Mouse (Mus musculus) forebrain, embryonic 11.5 days (tissue): ENCODE data around the gene Wdhd1. TPM values are rescaled to one million over a fixed set of nuclear protein-coding genes. Genes with fewer than 3 reads are reported as not detected.
A peak's percentile ranks its signal among the peaks of the same experiment; 100 is the strongest.
"Not testable (repeated sequence)": the region's sequence is repeated elsewhere in the genome, so short reads cannot be mapped to it uniquely, and the experiment has no call there.

Experiments used
- ATAC-seq: fragments of 200-750 bp; cut with Nextera tagmentation; replicated peaks from 2 replicates; pipeline ENCODE4 v1.8.0; 2017; ENCODE audit warnings: moderate TSS enrichment; ENCODE audit not compliant: low FRiP score
- DNase-seq: peaks from one replicate; pipeline ENCODE4 v3.0.0-alpha.2; 2017; ENCODE audit warnings: low spot score
- H3K27ac ChIP-seq: fragments of 300-500 bp; sonication (generic); 2 replicates; pipeline ENCODE4 v1.5.1; 2014; ENCODE audit warnings: low read depth, low read length
- H3K27me3 ChIP-seq: fragments of 300-500 bp; sonication (generic); 2 replicates; pipeline ENCODE4 v1.6.1; 2014; ENCODE audit warnings: mild to moderate bottlenecking, low read length, mixed read lengths; ENCODE audit not compliant: control insufficient read depth, insufficient read depth
- H3K36me3 ChIP-seq: fragments of 300-500 bp; sonication (generic); 2 replicates; pipeline ENCODE4 v1.6.1; 2014; ENCODE audit warnings: mild to moderate bottlenecking, low read length, moderate library complexity, mixed read lengths; ENCODE audit not compliant: control insufficient read depth, insufficient read depth
- H3K4me1 ChIP-seq: fragments of 300-500 bp; sonication (generic); replicated peaks from 2 replicates; pipeline ENCODE4 v1.6.1; 2014; ENCODE audit warnings: low read length, mixed read lengths; ENCODE audit not compliant: control insufficient read depth, insufficient read depth
- H3K4me2 ChIP-seq: fragments of 300-500 bp; sonication (generic); 2 replicates; pipeline ENCODE4 v1.6.1; 2014; ENCODE audit warnings: low read depth, mild to moderate bottlenecking, low read length, moderate library complexity, mixed read lengths; ENCODE audit not compliant: severe bottlenecking
- H3K4me3 ChIP-seq: fragments of 300-500 bp; sonication (generic); 2 replicates; pipeline ENCODE4 v1.5.1; 2014; ENCODE audit warnings: low read depth, low read length
- H3K9ac ChIP-seq: fragments of 300-500 bp; sonication (generic); 2 replicates; pipeline ENCODE4 v1.6.1; 2014; ENCODE audit warnings: low read length
- H3K9me3 ChIP-seq: fragments of 300-500 bp; sonication (generic); 2 replicates; pipeline ENCODE4 v1.6.1; 2016; ENCODE audit warnings: low read length, mixed read lengths; ENCODE audit not compliant: control insufficient read depth
- WGBS: fragments of 180-500 bp; shearing (Covaris S2); extraction: QIAGEN DNeasy Blood & Tissue Kit; methylation state at CpG from one replicate; pipeline ENCODE4 v1.1.7; 2014; 5-methylcytosine and 5-hydroxymethylcytosine counted together
- polyA plus RNA-seq: library from polyadenylated mRNA; unstranded; fragments of >200 nt; fragmentation: Nextera tagmentation; extraction: Ambion mirVana; gene quantifications from 2 replicates; pipeline ENCODE4 v1.2.1, GENCODE M21; 2014

The Wdhd1 gene
- 54.2 and 57.8 TPM in 2 replicates for polyA plus RNA-seq

DNA sequence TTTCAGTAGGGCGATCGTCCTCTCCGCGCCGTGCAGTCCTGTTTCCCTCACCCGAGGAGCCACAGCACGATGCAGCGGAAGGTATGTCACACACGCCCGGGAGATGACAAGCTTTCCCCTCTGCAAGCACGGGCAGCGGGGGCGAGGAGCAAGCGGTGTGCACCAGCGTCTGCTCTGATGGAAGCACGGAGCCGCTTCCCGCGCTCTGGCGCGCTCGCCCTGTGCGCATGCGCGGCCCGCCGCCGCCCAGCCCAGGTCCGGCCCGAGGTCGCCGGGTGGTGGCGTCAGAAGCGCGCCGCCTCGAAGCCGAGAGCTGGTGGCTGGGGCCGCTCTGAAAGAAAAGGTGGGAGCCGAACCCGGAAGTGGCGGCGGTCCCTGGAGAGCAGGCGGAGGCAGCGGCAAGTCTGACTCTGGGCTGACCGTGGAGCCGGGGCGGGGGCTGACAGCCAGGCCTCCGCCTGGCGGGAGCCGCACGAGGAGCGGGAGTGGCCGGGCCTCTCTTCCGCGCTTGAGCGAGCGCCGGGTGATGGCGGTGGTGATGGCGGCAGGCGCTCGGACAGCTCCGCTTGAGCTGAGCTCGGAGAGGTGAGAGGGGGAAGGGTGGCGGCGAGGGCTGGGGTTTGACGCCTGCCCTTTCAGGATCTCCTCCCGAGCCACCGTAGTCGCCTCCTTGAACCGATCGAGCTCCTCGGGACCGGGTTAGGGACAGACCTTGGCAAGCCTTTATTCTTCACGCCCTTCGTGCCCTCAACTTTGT, at the start of gene Wdhd1, which contains the start of gene Socs4:
Gene Wdhd1 (minus strand): TSS at position 221 of the 757 bp plus-strand sequence.
Gene Socs4 (plus strand): TSS at position 295 of the 757 bp plus-strand sequence.
- peak within 1 kb of the TSS; percentile 73 for H3K27ac ChIP-seq
- peak within 1 kb of the TSS; percentile 52 for H3K4me3 ChIP-seq
- no peaks in the 10 kb centered on the region for H3K27me3 ChIP-seq
- no peaks in the 10 kb centered on the region; the same call in 1 of the 2 replicates for H3K36me3 ChIP-seq
- peak within 1 kb of the TSS; percentile 78 for H3K4me2 ChIP-seq
- peak; percentile 96 for DNase-seq
- H3K9ac ChIP-seq: peak within 1 kb of the TSS; percentile 67
- H3K9me3 ChIP-seq: no peaks in the 10 kb centered on the region
- H3K4me1 ChIP-seq: peaks cover 5% of the 10 kb centered on the region; the same call in 1 of the 2 replicates
- ATAC-seq: peak; percentile 97
- WGBS: 0% methylated on average over 71 of the region's 77 CpGs

DNA sequence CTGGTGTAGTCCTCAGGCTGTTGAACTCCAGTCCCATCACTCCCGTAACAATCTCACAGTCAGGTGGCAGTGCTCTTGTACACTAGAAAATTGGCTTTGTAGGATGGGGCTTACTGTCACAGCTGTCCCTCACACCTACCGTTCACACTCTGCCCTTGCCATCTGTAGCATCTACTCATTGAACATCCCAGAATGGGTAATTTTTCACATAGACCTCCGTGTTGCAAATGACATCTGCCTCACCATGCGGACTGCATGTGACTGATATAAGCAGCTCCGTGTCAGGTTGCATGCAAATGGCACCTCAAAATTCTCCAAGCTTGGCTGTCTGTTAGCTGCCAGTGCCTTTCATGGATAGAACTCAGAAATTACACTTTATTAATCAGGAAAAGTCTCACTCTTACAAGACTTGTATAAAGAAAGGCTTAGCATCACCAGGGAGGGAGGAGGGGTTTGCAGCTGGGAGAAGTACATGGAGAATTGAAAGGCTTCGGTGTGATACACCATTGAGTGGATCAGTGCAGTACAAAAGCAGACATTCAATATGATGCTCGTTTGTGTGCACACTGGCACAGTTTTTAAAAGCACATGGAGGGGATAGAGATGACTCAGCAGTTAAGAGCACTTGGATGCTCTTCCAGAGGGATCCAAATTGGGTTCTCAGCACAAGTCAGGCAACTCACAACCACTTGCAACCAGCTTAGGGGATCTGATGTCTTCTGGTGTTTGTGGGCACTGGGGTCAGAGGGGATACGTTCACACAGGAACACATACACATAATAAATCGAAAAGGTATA, 49.5 kb upstream of the Wdhd1 start:
- no peak for ATAC-seq
- H3K36me3 ChIP-seq: no peaks in the 10 kb centered on the region; the same call in 1 of the 2 replicates
- no peak for DNase-seq
- 78% methylated on average over 9 of the region's 9 CpGs for WGBS
- no peak overlapping the region for H3K9ac ChIP-seq
- H3K4me1 ChIP-seq: no peaks in the 10 kb centered on the region
- no peak overlapping the region for H3K27ac ChIP-seq
- H3K9me3 ChIP-seq: no peaks in the 10 kb centered on the region
- no peaks in the 10 kb centered on the region for H3K27me3 ChIP-seq
- no peak overlapping the region for H3K4me2 ChIP-seq
- H3K4me3 ChIP-seq: no peak overlapping the region

DNA sequence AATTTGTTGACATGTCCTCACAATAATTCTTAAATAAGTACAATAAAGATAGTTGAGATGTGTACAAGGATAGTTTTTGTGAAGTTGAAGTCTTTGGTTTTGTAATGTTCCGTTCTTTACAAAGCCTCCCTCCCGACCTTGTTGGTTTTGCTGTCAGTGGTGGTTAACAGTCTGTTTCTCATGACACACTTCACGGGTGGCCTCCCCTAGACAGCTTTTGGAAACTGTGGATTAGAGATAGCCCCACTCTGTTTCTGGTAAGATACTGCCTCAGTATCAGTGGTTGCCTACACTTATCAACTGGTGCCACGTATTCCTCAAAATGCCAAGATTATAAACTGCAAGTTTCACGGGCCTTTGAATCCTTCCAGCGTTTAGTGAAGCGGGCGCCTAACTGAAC, 44.9 kb upstream of the Wdhd1 start:
- WGBS: 92% methylated on average over 6 of the region's 8 CpGs
- not testable (repeated sequence) for H3K36me3 ChIP-seq, H3K27me3 ChIP-seq, H3K27ac ChIP-seq, H3K4me2 ChIP-seq, ATAC-seq, H3K9me3 ChIP-seq, DNase-seq, H3K4me3 ChIP-seq, H3K9ac ChIP-seq, H3K4me1 ChIP-seq

DNA sequence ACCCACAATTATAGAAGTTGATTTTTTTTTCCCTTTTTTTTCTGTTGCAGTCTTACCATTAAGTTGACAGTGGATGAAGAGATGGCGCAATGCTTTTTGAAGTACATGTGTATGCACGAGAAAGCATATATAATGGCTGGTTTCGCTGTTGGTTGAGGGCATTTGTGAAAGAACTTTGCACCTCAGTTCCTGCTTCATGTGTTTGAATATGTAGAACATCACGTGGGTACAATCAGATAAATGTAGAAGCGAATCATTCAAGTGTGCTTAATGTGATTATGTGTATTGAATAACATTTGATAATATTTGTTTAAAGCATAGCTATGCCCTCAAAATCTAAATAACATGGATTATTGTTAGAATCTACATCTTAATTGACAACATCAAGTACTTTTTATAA, 42.7 kb upstream of the Wdhd1 start:
- ATAC-seq: no peak
- DNase-seq: no peak
- Histone ChIP-seq H3K4me1 (no peaks in the 10 kb centered on the region), H3K4me2 (no peak overlapping the region), H3K36me3 (peaks cover 4% of the 10 kb centered on the region; the same call in 1 of the 2 replicates), H3K27me3 (no peaks in the 10 kb centered on the region), H3K27ac (no peak overlapping the region), H3K4me3 (no peak overlapping the region), H3K9ac (no peak overlapping the region), H3K9me3 (no peaks in the 10 kb centered on the region)
- WGBS: 94% methylated on average over 5 of the region's 5 CpGs

DNA sequence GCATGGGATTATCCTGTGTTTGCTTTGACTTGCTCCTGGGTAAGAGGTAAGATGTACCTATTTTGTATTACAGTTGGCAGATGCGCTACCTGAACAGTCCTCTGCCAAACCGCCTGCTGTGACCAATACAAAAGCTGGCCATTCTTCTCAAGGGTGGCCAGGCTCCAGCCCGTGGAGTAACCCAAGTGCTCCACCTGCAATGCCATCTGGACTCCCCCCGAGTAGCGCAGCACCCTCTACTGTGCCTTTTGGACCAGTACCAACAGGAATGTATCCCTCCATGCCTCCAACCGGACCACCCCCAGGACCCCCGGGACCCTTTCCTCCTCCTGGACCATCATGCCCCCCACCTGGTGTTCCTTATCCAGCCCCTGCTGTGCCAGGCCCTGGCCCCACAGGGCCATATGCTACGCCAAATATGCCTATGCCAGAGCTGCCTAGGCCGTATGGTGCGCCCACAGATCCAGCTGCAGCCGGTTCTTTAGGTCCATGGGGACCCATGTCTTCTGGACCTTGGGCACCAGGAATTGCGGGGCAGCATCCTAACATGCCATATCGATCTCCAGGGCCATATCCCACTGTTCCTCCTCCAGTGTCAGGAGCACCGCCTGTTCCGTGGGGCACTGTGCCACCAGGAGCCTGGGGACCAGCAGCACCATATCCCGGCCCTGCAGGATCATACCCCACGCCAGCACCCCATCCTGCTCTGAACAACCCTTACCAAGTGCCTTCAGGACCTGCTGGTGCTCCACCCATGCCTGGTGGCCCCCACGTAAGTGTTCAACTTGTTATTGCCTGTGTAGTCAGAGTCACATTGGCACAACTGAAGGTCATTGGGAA, 33.9 kb upstream of the Wdhd1 start:
- DNase-seq (no peak), ATAC-seq (no peak)
- 94% methylated on average over 18 of the region's 18 CpGs for WGBS
- H3K4me2 ChIP-seq: no peak overlapping the region
- H3K4me3 ChIP-seq: no peak overlapping the region
- H3K27me3 ChIP-seq: no peaks in the 10 kb centered on the region
- H3K9me3 ChIP-seq: no peaks in the 10 kb centered on the region
- no peak overlapping the region for H3K27ac ChIP-seq
- H3K9ac ChIP-seq: no peak overlapping the region
- peaks cover 12% of the 10 kb centered on the region for H3K36me3 ChIP-seq
- H3K4me1 ChIP-seq: no peaks in the 10 kb centered on the region

DNA sequence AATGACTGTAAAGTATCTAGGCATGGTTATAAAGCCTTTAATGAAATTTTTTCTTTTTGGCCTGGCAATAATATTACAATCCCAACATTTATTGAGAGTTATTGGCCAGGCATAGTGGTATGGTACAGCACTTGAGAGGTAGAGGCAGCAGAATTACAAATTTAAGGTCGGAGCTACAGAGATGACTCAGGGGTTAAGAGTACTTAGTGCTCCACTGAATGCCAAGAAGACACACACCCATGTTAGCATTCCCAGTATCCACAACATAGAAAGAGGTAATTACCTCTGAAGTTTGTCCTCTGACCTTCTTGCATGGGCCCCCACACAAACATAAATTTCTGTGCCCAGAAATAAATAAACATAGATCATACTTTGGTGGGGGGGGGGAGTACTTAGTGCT, 32.4 kb upstream of the Wdhd1 start:
- Histone ChIP-seq H3K27ac (no peak overlapping the region), H3K4me1 (no peaks in the 10 kb centered on the region), H3K27me3 (no peaks in the 10 kb centered on the region), H3K4me3 (no peak overlapping the region), H3K9ac (no peak overlapping the region), H3K9me3 (no peaks in the 10 kb centered on the region), H3K36me3 (peaks cover 12% of the 10 kb centered on the region), H3K4me2 (no peak overlapping the region)
- ATAC-seq (no peak), DNase-seq (no peak)
- 93% methylated on average over 1 of the region's 1 CpGs for WGBS

DNA sequence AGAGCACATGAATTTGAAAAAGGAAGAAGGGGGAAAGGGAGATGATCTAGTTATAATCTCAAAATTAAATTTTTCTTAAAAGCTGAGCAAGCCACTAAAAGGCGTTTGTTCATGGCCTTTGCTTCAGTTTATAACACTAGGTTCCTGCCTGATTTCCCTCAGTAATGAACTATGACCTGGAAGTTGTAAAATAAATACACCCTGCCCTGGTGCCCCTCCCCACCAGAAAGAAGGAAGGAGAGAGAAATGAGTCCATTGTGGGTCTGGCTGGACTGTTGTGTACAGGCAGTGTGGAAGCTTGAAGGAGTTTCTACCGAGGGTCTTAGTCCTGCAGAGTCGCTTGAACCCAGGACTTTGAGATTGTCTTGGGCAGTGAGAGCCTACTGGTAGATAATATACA, 31.0 kb upstream of the Wdhd1 start:
- no peak overlapping the region for H3K27ac ChIP-seq
- no peak overlapping the region for H3K4me2 ChIP-seq
- no peak for ATAC-seq
- no peaks in the 10 kb centered on the region for H3K4me1 ChIP-seq
- H3K36me3 ChIP-seq: peaks cover 12% of the 10 kb centered on the region
- H3K9ac ChIP-seq: no peak overlapping the region
- WGBS: 89% methylated on average over 3 of the region's 3 CpGs
- no peak overlapping the region for H3K4me3 ChIP-seq
- no peaks in the 10 kb centered on the region for H3K27me3 ChIP-seq
- DNase-seq: no peak
- H3K9me3 ChIP-seq: no peaks in the 10 kb centered on the region

DNA sequence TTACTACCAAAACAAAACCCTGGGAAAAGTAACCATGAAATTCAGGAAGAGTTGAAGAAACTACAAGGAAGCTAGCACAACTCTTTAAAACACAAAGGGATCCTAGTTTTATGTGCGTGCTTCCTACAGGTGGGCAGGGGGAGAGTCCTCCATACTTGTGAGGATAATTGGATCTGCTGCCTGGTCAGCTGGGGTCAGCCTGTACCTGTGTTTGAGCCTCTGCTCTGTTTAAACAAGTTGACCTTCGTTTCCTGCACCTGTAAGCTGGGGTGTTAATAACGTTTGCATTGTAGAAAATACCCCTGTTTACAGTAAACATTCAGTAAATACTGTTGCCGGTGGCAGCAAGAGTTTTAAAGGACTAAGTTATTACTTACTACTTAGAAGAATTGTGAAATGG, 29.3 kb upstream of the Wdhd1 start:
- Histone ChIP-seq H3K4me3 (no peak overlapping the region), H3K36me3 (peaks cover 8% of the 10 kb centered on the region), H3K4me2 (no peak overlapping the region), H3K27ac (no peak overlapping the region), H3K4me1 (no peaks in the 10 kb centered on the region), H3K9ac (no peak overlapping the region), H3K9me3 (no peaks in the 10 kb centered on the region), H3K27me3 (no peaks in the 10 kb centered on the region)
- WGBS: 88% methylated on average over 4 of the region's 4 CpGs
- ATAC-seq (no peak), DNase-seq (no peak)
